Mouse (Mus musculus): Measurements from ENCODE around the gene Hamp2. TPM values are rescaled to one million over a fixed set of nuclear protein-coding genes. Genes with fewer than 3 reads are reported as not detected.

The Hamp2 gene
- polyA plus RNA-seq (2015; fragmentation: Nextera tagmentation; extraction: Ambion mirVana), result not detected in 2 replicates

GRCm38 (mm10) chr7:30924581-30924980 is at the start of gene Hamp2:
Gene Hamp2 (minus strand): TSS chr7:30924681.

GRCm38 (mm10) chr7:30973501-30974289 is 49.2 kb upstream of the Hamp2 start, which contains the start of gene Fam187b:
Gene Fam187b (plus strand): TSS chr7:30973790.

GRCm38 (mm10) chr7:30973251-30973500 is 48.7 kb upstream of the Hamp2 start, which contains the start of gene Lsr:
Gene Lsr (minus strand): TSS chr7:30973464.

GRCm38 (mm10) chr7:30956756-30957366 is 32.4 kb upstream of the Hamp2 start, which contains the start of gene Usf2:
Gene Usf2 (minus strand): TSS chr7:30956803.

GRCm38 (mm10) chr7:30943909-30944635 is 19.6 kb upstream of the Hamp2 start, which contains the start of gene Hamp:
Gene Hamp (minus strand): TSS chr7:30944032.

GRCm38 (mm10) chr7:30914732-30915131 is 9.7 kb downstream of the Hamp2 start, which contains the start of gene Mag:
Gene Mag (minus strand): TSS chr7:30914873.

GRCm38 (mm10) chr7:30880176-30880575 is 44.3 kb downstream of the Hamp2 start, which contains the start of gene Cd22:
Gene Cd22 (minus strand): TSS chr7:30880342.

Other genes starting within 250 kb of the Hamp2 start
- gene 2200002J24Rik, start 225.8 kb downstream of the Hamp2 start, polyA plus RNA-seq (2015; fragmentation: Nextera tagmentation; extraction: Ambion mirVana), result 0.33 TPM in 1 of 2 replicates, not detected in the other
- 0.15 and 0.22 TPM in 2 replicates for gene Atp4a, start 212.5 kb downstream of the Hamp2 start, polyA plus RNA-seq (2015; fragmentation: Nextera tagmentation; extraction: Ambion mirVana)
- gene Tmem147, start 195.1 kb downstream of the Hamp2 start, polyA plus RNA-seq (2015; fragmentation: Nextera tagmentation; extraction: Ambion mirVana), result 227 and 250 TPM in 2 replicates
- gene Gapdhs, start 181.0 kb downstream of the Hamp2 start, polyA plus RNA-seq (2015; fragmentation: Nextera tagmentation; extraction: Ambion mirVana), result 0.21 TPM in 1 of 2 replicates, not detected in the other
- gene Sbsn, start 173.2 kb downstream of the Hamp2 start, polyA plus RNA-seq (2015; fragmentation: Nextera tagmentation; extraction: Ambion mirVana), result 0.45 and 25.6 TPM in 2 replicates
- gene Dmkn, start 160.9 kb downstream of the Hamp2 start, polyA plus RNA-seq (2015; fragmentation: Nextera tagmentation; extraction: Ambion mirVana), result 0.51 and 65.3 TPM in 2 replicates
- gene Krtdap, start 136.8 kb downstream of the Hamp2 start, polyA plus RNA-seq (2015; fragmentation: Nextera tagmentation; extraction: Ambion mirVana), result 8.3 and 219 TPM in 2 replicates
- gene Ffar2, start 100.9 kb downstream of the Hamp2 start, polyA plus RNA-seq (2015; fragmentation: Nextera tagmentation; extraction: Ambion mirVana), result 1.0 and 6.6 TPM in 2 replicates
- not detected in 2 replicates for gene Ffar3, start 68.5 kb downstream of the Hamp2 start, polyA plus RNA-seq (2015; fragmentation: Nextera tagmentation; extraction: Ambion mirVana)
- gene Ffar1, start 63.1 kb downstream of the Hamp2 start, polyA plus RNA-seq (2015; fragmentation: Nextera tagmentation; extraction: Ambion mirVana), result not detected in 2 replicates
- gene Cd22, start 44.3 kb downstream of the Hamp2 start, polyA plus RNA-seq (2015; fragmentation: Nextera tagmentation; extraction: Ambion mirVana), result 0.24 and 0.33 TPM in 2 replicates
- 2.2 and 2.4 TPM in 2 replicates for gene Mag, start 9.8 kb downstream of the Hamp2 start, polyA plus RNA-seq (2015; fragmentation: Nextera tagmentation; extraction: Ambion mirVana)
- not detected in 2 replicates for gene Hamp, start 19.4 kb upstream of the Hamp2 start, polyA plus RNA-seq (2015; fragmentation: Nextera tagmentation; extraction: Ambion mirVana)
- gene Usf2, start 32.1 kb upstream of the Hamp2 start, polyA plus RNA-seq (2015; fragmentation: Nextera tagmentation; extraction: Ambion mirVana), result 13.5 and 15.2 TPM in 2 replicates
- 0.73 and 1.8 TPM in 2 replicates for gene Lsr, start 48.8 kb upstream of the Hamp2 start, polyA plus RNA-seq (2015; fragmentation: Nextera tagmentation; extraction: Ambion mirVana)
- gene Fam187b, start 49.1 kb upstream of the Hamp2 start, polyA plus RNA-seq (2015; fragmentation: Nextera tagmentation; extraction: Ambion mirVana), result 0.22 TPM in 1 of 2 replicates, not detected in the other
- 33.4 and 46.8 TPM in 2 replicates for gene Fxyd5, start 117.8 kb upstream of the Hamp2 start, polyA plus RNA-seq (2015; fragmentation: Nextera tagmentation; extraction: Ambion mirVana)
- 1.5 and 2.8 TPM in 2 replicates for gene Fxyd7, start 126.8 kb upstream of the Hamp2 start, polyA plus RNA-seq (2015; fragmentation: Nextera tagmentation; extraction: Ambion mirVana)
- gene Fxyd1, start 132.5 kb upstream of the Hamp2 start, polyA plus RNA-seq (2015; fragmentation: Nextera tagmentation; extraction: Ambion mirVana), result 981 and 1,160 TPM in 2 replicates
- 1.1 and 1.3 TPM in 2 replicates for gene Lgi4, start 134.7 kb upstream of the Hamp2 start, polyA plus RNA-seq (2015; fragmentation: Nextera tagmentation; extraction: Ambion mirVana)
- gene Fxyd3, start 152.0 kb upstream of the Hamp2 start, polyA plus RNA-seq (2015; fragmentation: Nextera tagmentation; extraction: Ambion mirVana), result 0.87 and 5.7 TPM in 2 replicates
- gene Hpn, start 190.6 kb upstream of the Hamp2 start, polyA plus RNA-seq (2015; fragmentation: Nextera tagmentation; extraction: Ambion mirVana), result 0.83 and 1.2 TPM in 2 replicates
- gene Scn1b, start 202.3 kb upstream of the Hamp2 start, polyA plus RNA-seq (2015; fragmentation: Nextera tagmentation; extraction: Ambion mirVana), result 18.3 and 21.0 TPM in 2 replicates
- gene Gramd1a, start 231.2 kb upstream of the Hamp2 start, polyA plus RNA-seq (2015; fragmentation: Nextera tagmentation; extraction: Ambion mirVana), result 31.3 TPM in 2 replicates